Mouse (Mus musculus): Measurements from ENCODE around the gene Vmn2r40. TPM values are rescaled to one million over a fixed set of nuclear protein-coding genes. Genes with fewer than 3 reads are reported as not detected.
"Not testable (repeated sequence)": the region's sequence is repeated elsewhere in the genome, so short reads cannot be mapped to it uniquely, and the experiment has no call there.

Vmn2r40 gene
- polyA plus RNA-seq (2015; fragmentation: Nextera tagmentation; extraction: Ambion mirVana) = not detected in 2 replicates

GRCm38 (mm10) chr7:8931335-8931734, at the start of gene Vmn2r40:
Gene Vmn2r40, minus strand, starts transcription at chr7:8931435.
- not testable (repeated sequence) for H3K9ac ChIP-seq; ATAC-seq (replicated peaks; ENCODE audit: low FRiP score); H3K36me3 ChIP-seq; H3K27me3 ChIP-seq; H3K4me3 ChIP-seq (replicated peaks); H3K9me3 ChIP-seq (replicated peaks); H3K27ac ChIP-seq; H3K4me2 ChIP-seq; H3K4me1 ChIP-seq
- no CpG with 5 or more reads among the region's 1 CpGs for WGBS

Other genes starting within 250 kb of the Vmn2r40 start
- gene Vmn2r39, start 99.4 kb upstream of the Vmn2r40 start, polyA plus RNA-seq (2015; fragmentation: Nextera tagmentation; extraction: Ambion mirVana) = not detected in 2 replicates
- gene Vmn2r38, start 166.4 kb upstream of the Vmn2r40 start, polyA plus RNA-seq (2015; fragmentation: Nextera tagmentation; extraction: Ambion mirVana) = not detected in 2 replicates

All from kidney, embryonic 15.5 days (tissue).